Mouse (Mus musculus) right cerebral cortex, postnatal 14 days (tissue): ENCODE results near the gene Cmss1.

Experiments used
- DNase-seq: peaks from one replicate; pipeline ENCODE4 v3.0.0; 2022

The Cmss1 gene

GRCm38 (mm10) chr16:57375248-57375837 is 231.3 kb downstream of the Cmss1 start:
- DNase-seq = no peak

- DNase-seq = no peak
Observed at GRCm38 (mm10) chr16:57372156-57372555, 234.5 kb downstream of the Cmss1 start.

- DNase-seq = no peak
Observed at GRCm38 (mm10) chr16:57369846-57370496, 236.7 kb downstream of the Cmss1 start.

GRCm38 (mm10) chr16:57366941-57367694 is 239.5 kb downstream of the Cmss1 start:
- DNase-seq = no peak

- DNase-seq = no peak
Observed at GRCm38 (mm10) chr16:57366141-57366540, 240.5 kb downstream of the Cmss1 start.

GRCm38 (mm10) chr16:57364498-57364897 is 242.2 kb downstream of the Cmss1 start:
- DNase-seq = no peak

GRCm38 (mm10) chr16:57362679-57363401 is 243.8 kb downstream of the Cmss1 start:
- DNase-seq = peak; percentile 58

GRCm38 (mm10) chr16:57360785-57361184 is 245.9 kb downstream of the Cmss1 start:
- no peak for DNase-seq

- DNase-seq = peak; percentile 23
Observed at GRCm38 (mm10) chr16:57359251-57359650, 247.4 kb downstream of the Cmss1 start.

- no peak for DNase-seq
Observed at GRCm38 (mm10) chr16:57357011-57357410, 249.7 kb downstream of the Cmss1 start.

GRCm38 (mm10) chr16:57356454-57356853 is 250.2 kb downstream of the Cmss1 start:
- DNase-seq = no peak

GRCm38 (mm10) chr16:57353932-57354331 is 252.7 kb downstream of the Cmss1 start:
- no peak for DNase-seq

GRCm38 (mm10) chr16:57353166-57353721 is 253.4 kb downstream of the Cmss1 start:
- no peak for DNase-seq

GRCm38 (mm10) chr16:57352751-57353150 is 253.9 kb downstream of the Cmss1 start, which contains the start of gene Filip1l:
Gene Filip1l (plus strand): TSS chr16:57353093.
- no peak for DNase-seq

GRCm38 (mm10) chr16:57349689-57350088 is 257.0 kb downstream of the Cmss1 start:
- no peak for DNase-seq

GRCm38 (mm10) chr16:57349039-57349438 is 257.6 kb downstream of the Cmss1 start:
- no peak for DNase-seq

GRCm38 (mm10) chr16:57346258-57346657 is 260.4 kb downstream of the Cmss1 start:
- no peak for DNase-seq

- DNase-seq = no peak
Observed at GRCm38 (mm10) chr16:57340613-57340898, 266.1 kb downstream of the Cmss1 start.

- DNase-seq = no peak
Observed at GRCm38 (mm10) chr16:57339765-57340612, 266.7 kb downstream of the Cmss1 start.

GRCm38 (mm10) chr16:57336770-57337423 is 269.8 kb downstream of the Cmss1 start:
- DNase-seq = no peak

GRCm38 (mm10) chr16:57332301-57332700 is 274.4 kb downstream of the Cmss1 start:
- no peak for DNase-seq

GRCm38 (mm10) chr16:57330111-57330510 is 276.6 kb downstream of the Cmss1 start:
- no peak for DNase-seq
